Mouse (Mus musculus) heart, embryonic 14.5 days (tissue): ENCODE measurements around the gene Dab1. TPM values are rescaled to one million over a fixed set of nuclear protein-coding genes. Genes with fewer than 3 reads are reported as not detected.

ENCODE experiments used
- ATAC-seq: fragments of 200-750 bp; cut with Nextera tagmentation; 2 replicates; pipeline ENCODE4 v1.8.0; 2017; ENCODE audit warnings: low read depth, moderate TSS enrichment; ENCODE audit not compliant: insufficient number of reproducible peaks, insufficient read depth, low FRiP score
- H3K27ac ChIP-seq, 2 experiments: fragments of 200-500 bp in 1 of 2; fragments of 300-500 bp in 1 of 2; sonication (generic) in 1 of 2; replicated peaks in 1 of 2; 2 replicates each; pipeline ENCODE4 v1.5.1; 2012 to 2014; ENCODE audit warnings: low read depth in 2 of 2, low read length in 2 of 2, control low read depth in 1 of 2, mild to moderate bottlenecking in 1 of 2, mixed read lengths in 1 of 2; ENCODE audit not compliant: control insufficient read depth in 1 of 2, insufficient read depth in 1 of 2
- H3K27me3 ChIP-seq: fragments of 300-500 bp; sonication (generic); 2 replicates; pipeline ENCODE4 v1.6.1; 2014; ENCODE audit warnings: mild to moderate bottlenecking, low read length, control low read depth; ENCODE audit not compliant: control insufficient read depth, insufficient read depth
- H3K36me3 ChIP-seq: fragments of 300-500 bp; sonication (generic); 2 replicates; pipeline ENCODE4 v1.6.1; 2014; ENCODE audit warnings: mild to moderate bottlenecking, control low read depth, low read length, mixed read lengths; ENCODE audit not compliant: control insufficient read depth, insufficient read depth
- H3K4me1 ChIP-seq, 2 experiments: fragments of 200-500 bp in 1 of 2; fragments of 300-500 bp in 1 of 2; sonication (generic) in 1 of 2; 2 replicates each; pipeline ENCODE4 v1.6.1; 2012 to 2014; ENCODE audit warnings: low read length in 2 of 2, control low read depth in 1 of 2, mixed read lengths in 1 of 2; ENCODE audit not compliant: control insufficient read depth in 2 of 2, insufficient read depth in 2 of 2
- H3K4me2 ChIP-seq: fragments of 300-500 bp; sonication (generic); 2 replicates; pipeline ENCODE4 v1.6.1; 2014; ENCODE audit warnings: mild to moderate bottlenecking, low read length
- H3K4me3 ChIP-seq, 2 experiments: fragments of 200-500 bp in 1 of 2; fragments of 300-500 bp in 1 of 2; sonication (generic) in 1 of 2; 2 replicates each; pipeline ENCODE4 v1.5.1; 2012 to 2014; ENCODE audit warnings: low read length in 2 of 2, mild to moderate bottlenecking in 2 of 2, control low read depth in 1 of 2, low read depth in 1 of 2, moderate library complexity in 1 of 2; ENCODE audit not compliant: control insufficient read depth in 1 of 2, insufficient read depth in 1 of 2
- H3K9ac ChIP-seq: fragments of 300-500 bp; sonication (generic); 2 replicates; pipeline ENCODE4 v1.6.1; 2014; ENCODE audit warnings: mild to moderate bottlenecking, low read length
- H3K9me3 ChIP-seq: fragments of 300-500 bp; sonication (generic); 2 replicates; pipeline ENCODE4 v1.6.1; 2016; ENCODE audit warnings: low read length, control low read depth; ENCODE audit not compliant: control insufficient read depth
- WGBS: fragments of 180-500 bp; shearing (Covaris S2); extraction: QIAGEN DNeasy Blood & Tissue Kit; methylation state at CpG from one replicate; pipeline ENCODE4 v1.1.7; 2014; 5-methylcytosine and 5-hydroxymethylcytosine counted together
- polyA plus RNA-seq: library from polyadenylated mRNA; unstranded; fragments of >200 nt; fragmentation: Nextera tagmentation; extraction: Ambion mirVana; gene quantifications from 2 replicates; pipeline ENCODE4 v1.2.1, GENCODE M21; 2014

Dab1 gene
- polyA plus RNA-seq, 1 experiment from 2014 or later = 0.99 TPM

- Histone ChIP-seq H3K9ac (no peak overlapping the region), H3K9me3 (no peaks in the 10 kb centered on the region), H3K27me3 (peaks cover 59% of the 10 kb centered on the region), H3K4me2 (no peak overlapping the region), H3K4me1 (peaks cover 5 to 14% of the 10 kb centered on the region in 2 experiments; a peak in 3 of 4 replicates), H3K4me3 (no peak overlapping the region), H3K27ac (no peak overlapping the region), H3K36me3 (no peaks in the 10 kb centered on the region)
- no peak for ATAC-seq
- WGBS = 87% methylated on average over 8 of the region's 8 CpGs
Observed at GRCm38 (mm10) chr4:104371136-104371535, 752.0 kb downstream of the Dab1 start.

GRCm38 (mm10) chr4:104374191-104374590, 755.0 kb downstream of the Dab1 start:
- Histone ChIP-seq H3K36me3 (no peaks in the 10 kb centered on the region), H3K27me3 (peaks cover 29% of the 10 kb centered on the region), H3K9ac (no peak overlapping the region), H3K9me3 (no peaks in the 10 kb centered on the region), H3K4me3 (no peak overlapping the region), H3K4me2 (no peak overlapping the region), H3K27ac (no peak overlapping the region), H3K4me1 (no peaks in the 10 kb centered on the region)
- no peak for ATAC-seq
- 64% methylated on average over 1 of the region's 1 CpGs for WGBS

GRCm38 (mm10) chr4:104384704-104385103, 765.5 kb downstream of the Dab1 start:
- WGBS = 76% methylated on average over 7 of the region's 7 CpGs
- H3K4me1 ChIP-seq = no peaks in the 10 kb centered on the region
- H3K4me2 ChIP-seq = no peak overlapping the region
- no peak overlapping the region for H3K9ac ChIP-seq
- no peak for ATAC-seq
- H3K27me3 ChIP-seq = no peaks in the 10 kb centered on the region
- no peak overlapping the region for H3K27ac ChIP-seq
- no peaks in the 10 kb centered on the region for H3K36me3 ChIP-seq
- H3K9me3 ChIP-seq = no peaks in the 10 kb centered on the region
- no peak overlapping the region for H3K4me3 ChIP-seq

GRCm38 (mm10) chr4:104385272-104385671, 766.1 kb downstream of the Dab1 start:
- H3K9me3 ChIP-seq = no peaks in the 10 kb centered on the region
- 63% methylated on average over 5 of the region's 5 CpGs for WGBS
- H3K27ac ChIP-seq = no peak overlapping the region
- H3K4me2 ChIP-seq = no peak overlapping the region
- no peaks in the 10 kb centered on the region for H3K27me3 ChIP-seq
- H3K9ac ChIP-seq = no peak overlapping the region
- no peaks in the 10 kb centered on the region for H3K36me3 ChIP-seq
- ATAC-seq = no peak
- H3K4me3 ChIP-seq = no peak overlapping the region
- no peaks in the 10 kb centered on the region for H3K4me1 ChIP-seq

GRCm38 (mm10) chr4:104395515-104395914, 776.4 kb downstream of the Dab1 start:
- no peak overlapping the region for H3K4me3 ChIP-seq
- H3K9ac ChIP-seq = no peak overlapping the region
- 87% methylated on average over 3 of the region's 3 CpGs for WGBS
- no peaks in the 10 kb centered on the region for H3K36me3 ChIP-seq
- H3K27me3 ChIP-seq = no peaks in the 10 kb centered on the region
- no peaks in the 10 kb centered on the region for H3K9me3 ChIP-seq
- no peak overlapping the region for H3K4me2 ChIP-seq
- ATAC-seq = no peak
- no peaks in the 10 kb centered on the region for H3K4me1 ChIP-seq
- H3K27ac ChIP-seq = no peak overlapping the region

- Histone ChIP-seq H3K27me3 (no peaks in the 10 kb centered on the region), H3K4me2 (no peak overlapping the region), H3K9me3 (no peaks in the 10 kb centered on the region), H3K27ac (no peak overlapping the region), H3K36me3 (no peaks in the 10 kb centered on the region), H3K4me1 (no peaks in the 10 kb centered on the region), H3K4me3 (no peak overlapping the region), H3K9ac (no peak overlapping the region)
- WGBS = 83% methylated on average over 5 of the region's 5 CpGs
- ATAC-seq = no peak
Observed at GRCm38 (mm10) chr4:104396095-104396494, 776.9 kb downstream of the Dab1 start.

GRCm38 (mm10) chr4:104399106-104399730, 780.1 kb downstream of the Dab1 start:
- no peak overlapping the region for H3K4me2 ChIP-seq
- no peak overlapping the region for H3K4me3 ChIP-seq
- no peaks in the 10 kb centered on the region for H3K9me3 ChIP-seq
- no peaks in the 10 kb centered on the region for H3K27me3 ChIP-seq
- H3K9ac ChIP-seq = no peak overlapping the region
- no peak for ATAC-seq
- WGBS = 67% methylated on average over 9 of the region's 9 CpGs
- no peaks in the 10 kb centered on the region for H3K36me3 ChIP-seq
- no peaks in the 10 kb centered on the region for H3K4me1 ChIP-seq
- H3K27ac ChIP-seq = no peak overlapping the region

- no peak overlapping the region for H3K9ac ChIP-seq
- no peaks in the 10 kb centered on the region for H3K27me3 ChIP-seq
- H3K4me2 ChIP-seq = no peak overlapping the region
- no peaks in the 10 kb centered on the region for H3K36me3 ChIP-seq
- H3K27ac ChIP-seq = no peak overlapping the region
- H3K4me3 ChIP-seq = no peak overlapping the region
- no peaks in the 10 kb centered on the region for H3K4me1 ChIP-seq
- WGBS = 78% methylated on average over 5 of the region's 5 CpGs
- ATAC-seq = no peak
- H3K9me3 ChIP-seq = no peaks in the 10 kb centered on the region
Observed at GRCm38 (mm10) chr4:104404099-104404498, 784.9 kb downstream of the Dab1 start.
